Mouse (Mus musculus) testis, adult 2 months (tissue): ENCODE measurements around the gene Tmigd1.

Experiments used
- CTCF ChIP-seq: fragments of 200-500 bp; IDR thresholded peaks from 2 replicates; pipeline ENCODE4 v1.5.1; 2012; ENCODE audit warnings: low read depth, mild to moderate bottlenecking, inconsistent platforms, low read length, moderate library complexity; ENCODE audit not compliant: control insufficient read depth, insufficient read depth, insufficient replicate concordance
- POLR2A ChIP-seq: fragments of 200-500 bp; IDR thresholded peaks from 2 replicates; pipeline ENCODE4 v1.6.1; 2012; ENCODE audit warnings: low read depth, mild to moderate bottlenecking, inconsistent platforms, low read length, moderate library complexity; ENCODE audit not compliant: control insufficient read depth

- TF ChIP-seq POLR2A (no peak), CTCF (no peak)
These were observed 6.7 kb downstream of the Tmigd1 start for GRCm38 (mm10) chr11:76908651-76909050.
